Mouse (Mus musculus): ENCODE results near the gene Gm5617.
"Not testable (repeated sequence)": the region's sequence is repeated elsewhere in the genome, so short reads cannot be mapped to it uniquely, and the experiment has no call there.

Gene Gm5617

DNA sequence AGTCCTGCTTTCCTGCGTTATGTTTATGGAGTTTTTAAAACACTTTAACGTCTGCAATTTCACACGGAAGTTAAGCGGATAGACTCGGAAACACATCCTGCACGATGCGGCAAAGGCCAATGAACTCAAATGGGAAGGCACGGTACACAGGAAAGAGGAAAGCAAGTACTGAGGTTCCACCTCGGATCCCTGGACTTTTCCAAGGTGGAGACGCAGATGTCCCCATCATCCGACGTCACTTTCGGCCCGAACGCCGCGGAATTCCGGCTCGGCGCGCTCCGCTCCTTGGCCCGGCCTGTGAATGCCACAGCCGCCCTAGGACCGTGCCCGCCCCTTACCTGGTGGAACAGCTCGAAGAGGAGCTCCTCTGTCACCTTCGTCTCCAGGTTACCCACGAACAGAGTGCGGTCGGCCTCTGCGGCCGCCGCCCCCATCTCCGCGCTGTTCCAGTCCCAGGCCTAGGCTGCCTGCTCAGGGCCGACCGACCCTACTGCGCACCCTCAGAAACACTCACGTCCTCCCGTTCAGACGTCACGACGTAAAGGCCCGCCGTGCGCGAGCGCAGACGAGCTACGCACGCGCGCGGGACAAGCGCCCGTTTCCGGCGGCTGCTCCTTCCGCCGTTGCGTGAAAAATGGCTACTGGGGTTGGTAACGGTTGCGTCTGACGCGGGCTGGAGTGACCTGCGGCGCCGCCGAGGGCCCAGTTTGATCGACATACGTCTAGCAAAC lies at the start of gene Gm5617, which contains the start of gene Rbm7:
Gene Gm5617, plus strand, starts transcription at position 626 of the 731 bp plus-strand sequence.
Gene Rbm7, minus strand, starts transcription at position 483 of the 731 bp plus-strand sequence.
- peak; percentile 86 to 94 for DNase-seq (ENCODE audit: low spot score in 2 of 2)

DNA sequence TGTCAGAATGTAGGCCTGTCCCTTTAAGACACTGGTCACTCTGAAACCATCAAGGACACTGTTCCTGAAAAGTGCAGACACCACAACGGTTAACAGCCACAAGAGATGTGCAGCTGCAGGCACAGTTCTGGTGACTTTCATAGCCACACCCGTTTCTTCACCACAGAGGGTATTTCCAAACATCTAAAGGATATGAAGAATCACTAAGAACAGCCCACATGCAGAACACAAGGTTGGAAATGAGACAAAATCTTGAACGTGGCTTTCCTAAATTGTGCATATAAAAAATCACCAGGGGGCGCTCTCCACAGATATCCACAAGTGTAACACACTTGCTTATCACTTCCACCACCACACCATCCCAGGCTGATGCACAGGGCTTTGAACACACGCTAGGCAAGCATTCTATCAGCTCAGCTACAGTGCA lies 47.4 kb upstream of the Gm5617 start:
- DNase-seq (ENCODE audit: low spot score in 2 of 2), result peak in 1 of 2 experiments; percentile 6

DNA sequence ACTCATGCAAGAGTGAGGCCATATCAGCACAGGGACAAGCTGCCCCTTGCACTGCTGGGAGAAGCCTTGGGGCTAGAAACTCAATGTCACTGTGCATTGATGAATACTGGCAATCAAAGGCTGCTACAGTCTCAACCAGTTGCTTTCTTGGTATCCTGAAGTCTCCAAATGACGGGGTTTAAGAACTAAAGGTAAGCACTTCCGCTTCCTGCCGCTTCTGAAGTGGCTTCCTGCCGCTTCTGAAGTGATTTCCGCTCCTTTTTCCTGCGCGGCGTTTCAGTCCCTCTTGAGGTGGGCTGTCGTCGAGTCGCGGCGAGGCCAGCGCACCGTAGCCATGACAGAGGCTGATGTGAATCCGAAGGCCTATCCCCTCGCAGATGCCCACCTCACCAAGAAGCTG lies 45.2 kb upstream of the Gm5617 start:
- no peak for DNase-seq (ENCODE audit: low spot score in 2 of 2)

DNA sequence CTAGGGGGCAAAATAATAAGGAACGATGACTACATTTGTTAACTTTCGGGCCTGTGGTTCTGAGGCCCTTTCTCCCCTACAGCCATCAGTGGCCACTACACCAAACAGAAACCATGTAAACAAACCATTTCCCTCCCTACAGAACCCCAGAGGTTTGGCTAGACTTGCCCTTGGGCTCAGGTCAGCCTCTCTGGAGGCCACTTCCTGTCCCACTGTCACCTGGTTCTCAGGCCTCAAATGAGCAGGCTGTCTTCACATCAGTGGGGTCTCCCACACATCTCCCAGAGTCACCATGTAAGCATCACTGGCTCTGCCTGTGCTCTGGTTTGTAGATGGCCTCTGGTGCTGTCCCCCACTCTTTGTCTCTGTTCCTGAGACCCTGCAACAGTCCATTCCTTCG lies 39.3 kb upstream of the Gm5617 start:
- DNase-seq (ENCODE audit: low spot score in 2 of 2), result no peak

DNA sequence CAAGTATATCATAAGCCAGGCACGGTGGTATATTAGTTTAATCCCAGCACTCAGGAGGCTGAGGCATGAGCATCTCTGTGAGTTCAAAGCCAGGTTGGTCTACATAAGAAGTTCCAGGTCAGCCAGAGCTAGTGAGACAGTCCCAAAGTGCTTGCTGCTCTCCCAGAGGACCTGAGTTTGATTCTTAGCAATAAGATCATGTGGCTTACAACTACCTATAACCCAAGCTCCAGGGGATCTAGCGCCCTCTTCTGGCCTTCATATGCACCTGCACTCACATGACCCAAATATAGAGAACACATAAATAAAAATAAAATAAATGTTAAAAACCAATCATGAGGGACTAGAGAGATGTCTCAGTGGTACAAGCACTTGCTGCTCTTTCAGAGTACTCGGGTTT lies 36.4 kb upstream of the Gm5617 start:
- DNase-seq (ENCODE audit: low spot score in 2 of 2), result no peak

DNA sequence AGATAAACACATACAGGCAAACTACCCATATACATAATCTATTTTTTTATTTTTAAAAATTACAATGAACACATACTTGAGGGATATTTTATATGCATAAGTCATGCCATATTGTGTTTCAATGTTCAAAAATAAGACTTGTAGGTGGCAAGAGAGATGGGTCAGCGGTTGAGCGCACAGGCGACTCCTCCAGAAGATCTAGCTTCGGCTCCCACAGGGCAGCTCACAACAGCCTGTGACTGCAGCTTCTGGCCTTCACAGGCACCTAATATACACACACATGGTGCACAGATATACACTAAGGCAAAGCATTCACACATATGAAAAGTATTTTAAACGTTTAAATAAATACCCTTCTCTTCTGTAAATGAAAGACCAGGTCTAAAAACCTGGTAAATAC lies 35.9 kb upstream of the Gm5617 start:
- DNase-seq (ENCODE audit: low spot score in 2 of 2), result no peak

DNA sequence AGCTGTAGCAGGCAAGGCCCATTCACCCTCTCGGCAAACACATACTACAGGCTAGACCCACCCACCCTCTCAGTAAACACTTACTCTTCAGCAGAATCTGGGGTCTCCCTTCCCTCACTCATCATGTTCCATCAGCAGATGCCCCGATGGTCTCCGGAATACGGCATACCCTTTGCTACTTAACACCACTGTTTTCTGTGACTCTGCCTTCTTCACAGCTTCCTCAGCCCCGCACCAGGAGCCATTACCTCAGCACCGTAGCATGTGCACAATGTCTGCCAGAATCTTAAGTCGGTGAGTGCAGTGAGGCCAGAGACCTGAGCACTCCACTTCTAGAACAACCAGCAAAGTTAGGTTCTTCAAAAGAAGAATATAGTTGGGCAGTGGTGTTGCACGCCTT lies 34.5 kb upstream of the Gm5617 start:
- no peak for DNase-seq (ENCODE audit: low spot score in 2 of 2)

DNA sequence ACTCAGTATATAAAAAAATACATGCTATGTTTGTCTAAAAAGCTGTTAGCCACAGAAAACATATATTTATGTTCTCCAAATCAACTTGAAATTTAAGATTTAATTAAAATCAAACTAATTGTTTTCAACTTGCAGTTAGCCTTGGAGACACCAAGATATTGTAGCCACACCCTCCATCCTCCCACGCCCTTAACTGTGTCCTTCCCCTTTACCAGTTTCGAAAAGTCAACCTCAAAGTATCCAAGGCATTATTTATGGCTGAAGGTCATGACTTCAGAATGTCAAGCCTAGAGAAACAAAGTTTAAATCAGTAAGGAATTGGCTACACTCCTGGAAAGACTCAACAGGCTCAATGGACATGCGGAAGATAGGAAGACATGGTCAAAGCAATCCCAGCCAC lies 33.7 kb upstream of the Gm5617 start:
- DNase-seq (ENCODE audit: low spot score in 2 of 2), result no peak

DNA sequence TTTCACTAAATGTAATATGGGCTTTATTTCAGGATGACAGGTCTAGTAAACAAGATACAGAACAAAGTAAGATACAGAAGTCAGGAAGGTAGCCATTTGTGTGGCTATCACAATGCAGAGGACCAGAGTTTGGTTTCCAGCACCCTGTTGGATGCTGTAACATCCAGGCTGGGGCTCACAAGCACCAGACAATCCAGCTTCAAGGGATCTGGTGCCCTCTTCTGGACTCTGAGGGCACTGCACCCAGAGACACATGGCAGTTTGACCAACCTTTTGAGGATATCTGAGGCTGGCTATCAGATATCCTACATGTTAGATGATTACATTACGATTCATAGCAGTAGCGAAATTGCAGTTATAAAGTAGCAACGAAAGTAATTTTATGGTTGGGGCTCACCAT lies 29.6 kb upstream of the Gm5617 start:
- no peak for DNase-seq (ENCODE audit: low spot score in 2 of 2)

DNA sequence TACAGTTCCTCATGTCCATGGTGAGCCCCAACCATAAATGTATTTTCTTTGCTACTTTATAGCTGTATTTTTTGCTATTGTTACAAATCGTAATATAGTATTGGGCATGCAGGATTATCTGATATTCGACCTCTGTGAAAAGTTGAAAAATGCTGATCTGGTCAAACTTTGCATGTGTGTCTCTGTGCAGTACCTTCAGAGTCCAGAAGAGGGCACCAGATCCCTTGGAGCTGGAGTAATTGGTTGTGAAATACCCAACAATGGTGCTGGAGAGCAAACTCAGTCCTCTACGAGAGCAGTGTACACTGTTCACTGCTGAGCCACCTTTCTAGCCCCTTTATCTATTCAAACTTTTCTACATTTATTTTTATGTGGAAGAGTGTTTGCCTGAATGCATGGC lies 28.4 kb upstream of the Gm5617 start:
- peak in 1 of 2 experiments; percentile 60 for DNase-seq (ENCODE audit: low spot score in 2 of 2)

DNA sequence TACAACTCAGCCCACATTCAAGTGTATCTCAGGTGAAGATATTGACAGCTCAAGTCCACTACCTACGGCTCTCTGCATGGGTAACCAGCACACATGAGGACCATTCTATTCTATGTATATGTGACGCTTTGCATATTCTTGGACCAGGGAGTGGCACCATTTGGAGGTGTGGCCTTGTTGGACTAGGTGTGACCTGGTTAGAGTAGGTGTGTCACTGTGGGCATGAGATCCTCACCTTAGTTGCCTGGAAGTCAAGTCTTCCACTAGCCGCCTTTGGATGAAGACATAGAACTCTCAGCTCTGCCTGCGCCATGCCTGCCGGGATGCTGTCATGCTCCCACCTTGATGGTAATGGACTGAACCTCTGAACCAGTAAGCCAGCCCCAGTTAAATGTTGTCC lies 27.8 kb upstream of the Gm5617 start:
- not testable (repeated sequence) for DNase-seq (ENCODE audit: low spot score in 2 of 2)

DNA sequence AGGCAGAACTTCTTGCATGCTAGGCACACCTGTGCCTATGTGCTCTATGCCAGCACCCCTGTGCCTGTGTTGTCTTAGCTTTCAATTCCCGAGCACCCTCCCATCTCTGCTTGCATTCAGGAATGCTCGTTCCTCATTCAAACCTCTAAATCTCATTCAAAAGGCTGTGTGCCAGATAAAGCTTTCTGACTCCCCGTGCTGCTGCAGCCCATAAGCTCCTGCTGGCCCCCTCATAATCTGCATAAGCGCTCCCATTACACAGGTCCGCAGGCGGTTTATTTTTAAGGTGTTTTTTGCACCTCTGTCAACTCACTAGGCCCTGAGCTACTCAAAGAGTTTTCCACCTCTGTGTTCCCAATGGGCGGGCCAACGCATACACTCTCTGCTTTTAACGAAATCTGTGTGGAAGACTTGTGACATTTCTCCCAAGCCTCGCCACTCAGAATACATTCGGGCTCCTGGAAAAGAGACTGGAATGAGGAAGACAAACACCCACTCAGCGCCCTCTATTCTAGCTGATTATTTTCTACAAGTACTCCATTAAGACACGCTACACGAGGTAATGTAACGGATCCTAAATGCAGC lies 22.7 kb upstream of the Gm5617 start:
- no peak for DNase-seq (ENCODE audit: low spot score in 2 of 2)

DNA sequence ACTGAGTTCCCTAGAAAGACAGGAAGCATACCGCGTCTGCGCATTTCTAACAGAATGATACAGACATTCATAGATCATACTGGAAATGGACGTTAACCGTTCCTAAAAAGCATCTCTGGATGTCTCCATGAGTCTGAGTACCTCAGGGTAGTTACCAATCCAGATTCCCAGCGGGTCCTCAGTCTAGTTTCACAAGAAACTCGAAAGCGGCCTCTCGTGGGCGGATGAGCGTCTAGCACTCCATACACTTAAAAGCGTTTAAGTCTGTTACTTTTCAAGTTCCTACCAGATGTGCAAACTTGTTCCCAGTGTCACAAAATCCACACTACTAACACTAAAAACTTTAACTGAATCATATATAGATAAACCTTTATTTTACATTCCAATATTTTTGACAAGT lies 22.1 kb upstream of the Gm5617 start:
- DNase-seq (ENCODE audit: low spot score in 2 of 2), result no peak

DNA sequence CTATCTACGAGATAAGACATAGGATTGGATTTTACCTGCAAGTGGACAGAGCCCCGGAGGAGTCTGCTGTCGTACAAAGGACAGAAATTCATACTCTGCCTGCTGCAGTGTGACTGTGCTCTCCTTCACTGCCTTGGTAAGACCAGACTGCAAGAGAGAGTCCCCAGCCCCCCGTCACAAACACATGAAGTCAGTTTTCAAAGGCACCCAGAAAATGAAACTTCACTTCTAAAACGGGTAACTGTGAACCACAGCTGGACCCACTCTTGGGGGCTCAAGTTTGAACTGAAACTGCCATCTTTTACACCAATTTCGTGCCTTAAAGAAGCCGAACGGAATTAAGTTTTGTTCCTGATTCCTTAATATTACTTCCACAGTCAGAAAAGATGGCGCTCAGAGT lies 20.9 kb upstream of the Gm5617 start:
- no peak for DNase-seq (ENCODE audit: low spot score in 2 of 2)

DNA sequence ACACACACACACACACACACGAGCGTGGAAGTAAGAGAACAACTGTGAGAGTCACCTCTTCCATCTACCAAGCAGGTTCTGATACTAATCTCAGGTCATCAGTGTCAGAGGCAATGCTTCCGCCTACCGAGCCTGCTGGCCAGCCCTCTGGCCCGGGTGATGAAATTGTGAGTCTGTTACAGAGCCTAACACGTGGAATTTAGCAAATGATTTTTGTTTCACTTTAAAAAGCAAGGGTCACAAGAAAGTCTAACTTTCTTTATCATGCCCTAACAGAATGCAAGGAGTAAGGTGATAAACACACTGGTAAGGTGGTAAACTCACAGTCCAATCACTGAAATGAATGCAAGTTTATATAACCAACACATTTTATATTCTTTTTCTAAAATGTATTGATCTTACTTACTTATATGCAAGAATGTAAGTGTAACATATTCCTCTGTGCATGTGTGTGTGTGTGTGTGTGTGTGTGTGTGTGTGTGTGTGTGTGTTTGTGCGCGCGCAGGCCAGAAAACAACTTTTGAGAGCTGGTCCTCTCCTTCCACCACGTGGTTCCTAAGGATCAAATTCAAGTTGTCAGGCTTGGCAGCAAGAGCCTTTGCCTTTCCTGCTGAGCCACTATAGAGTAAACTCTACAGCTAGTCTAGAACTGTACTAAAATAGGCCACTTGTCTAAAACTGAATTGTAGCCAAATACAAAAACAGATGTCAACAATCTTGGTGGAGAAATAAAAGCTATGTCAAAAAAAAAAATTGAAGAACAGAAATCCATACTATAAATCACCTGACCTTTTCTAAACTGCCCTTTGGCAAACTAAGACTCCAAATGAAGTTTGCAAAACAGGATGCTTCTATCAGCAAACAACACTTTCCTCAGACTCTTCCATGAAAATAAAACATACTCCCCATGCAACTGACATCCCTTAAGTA lies 18.7 kb upstream of the Gm5617 start:
- no peak for DNase-seq (ENCODE audit: low spot score in 2 of 2)

DNA sequence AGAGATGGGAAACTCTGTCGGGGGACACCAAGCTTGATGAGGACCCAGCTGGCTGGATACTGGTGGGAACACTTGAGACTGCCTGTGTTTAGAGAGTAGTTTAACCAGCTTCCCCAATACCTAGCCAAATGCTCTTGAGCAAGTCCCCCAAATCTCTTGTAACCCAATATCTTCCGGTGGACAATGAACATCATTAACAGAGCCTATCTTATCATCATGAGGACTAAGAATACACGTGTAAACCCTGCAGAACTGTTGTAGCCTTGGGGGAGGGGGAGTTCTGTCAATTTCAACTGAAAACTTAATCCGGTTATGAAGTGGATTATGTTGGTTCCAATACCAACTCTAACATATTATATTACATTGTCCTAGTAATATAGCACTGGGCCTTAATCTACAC lies 16.4 kb upstream of the Gm5617 start:
- no peak for DNase-seq (ENCODE audit: low spot score in 2 of 2)

DNA sequence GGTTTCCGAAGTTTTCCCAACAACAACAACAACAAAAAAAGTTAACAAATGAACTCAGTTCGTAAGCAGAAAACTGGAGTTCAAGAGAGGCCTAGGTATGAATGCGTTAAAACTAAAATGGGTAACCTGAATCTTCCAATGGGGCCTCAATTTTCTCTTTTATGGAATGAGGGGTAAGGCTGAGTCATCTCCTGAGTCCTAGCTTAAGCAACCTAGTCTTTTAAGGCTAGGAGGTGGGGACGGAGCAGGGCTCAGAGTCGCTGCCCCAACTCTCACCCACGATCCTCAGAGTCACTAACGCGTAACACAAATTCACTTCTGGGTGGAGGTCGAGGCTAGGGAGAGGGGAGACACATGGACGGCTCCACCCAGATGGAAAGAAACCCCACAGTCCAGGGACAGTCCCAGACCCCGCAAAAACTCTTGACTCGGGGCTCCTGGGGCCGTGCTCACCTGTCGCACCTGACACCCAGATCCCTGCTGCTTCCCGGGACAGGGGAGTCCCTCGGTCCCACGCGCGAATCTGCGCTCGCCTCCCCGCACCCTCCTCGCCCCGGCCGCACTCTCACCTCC lies 15.3 kb upstream of the Gm5617 start:
- DNase-seq (ENCODE audit: low spot score in 2 of 2), result no peak

DNA sequence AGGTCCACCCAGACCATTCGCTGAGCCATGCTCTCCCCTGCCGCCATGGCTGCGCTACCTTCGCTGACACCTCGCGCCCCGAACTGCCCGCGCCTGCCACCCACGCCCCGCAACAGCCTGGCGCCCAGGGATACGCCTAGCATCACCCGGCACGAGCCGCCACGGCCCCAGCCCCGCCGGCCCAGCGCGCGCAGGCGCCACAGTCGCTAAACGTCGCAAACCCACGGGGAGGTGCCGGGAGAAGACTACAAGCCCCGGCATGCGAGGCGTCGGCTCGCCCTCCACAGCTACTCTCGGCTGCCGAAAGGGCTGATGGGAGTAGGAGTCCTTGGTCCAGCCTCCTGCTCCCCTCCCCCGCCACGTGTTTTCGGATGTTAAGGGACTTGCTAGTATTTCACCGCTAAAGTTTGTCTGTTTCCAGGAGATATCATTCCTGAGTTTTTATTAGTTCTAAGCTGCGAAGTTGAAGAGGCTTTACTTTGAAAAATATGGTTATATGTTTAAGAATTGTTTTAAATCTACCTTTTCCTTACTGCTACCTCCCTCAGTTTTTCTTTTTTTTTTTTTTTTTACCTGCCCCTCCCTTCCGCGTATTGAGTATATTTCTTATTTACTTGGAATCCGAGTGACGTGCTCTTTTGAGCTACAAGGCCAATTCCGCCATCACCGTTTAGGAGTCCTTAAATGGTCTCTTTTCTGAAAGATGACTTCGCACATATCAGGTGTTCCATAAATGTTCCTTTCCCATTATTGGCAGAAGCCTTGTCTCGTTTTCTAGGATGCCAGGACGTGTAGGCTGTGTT lies 14.6 kb upstream of the Gm5617 start, which contains the start of gene Rexo2:
Gene Rexo2, minus strand, starts transcription at position 213 of the 803 bp plus-strand sequence.
- peak; percentile 84 to 93 for DNase-seq (ENCODE audit: low spot score in 2 of 2)

DNA sequence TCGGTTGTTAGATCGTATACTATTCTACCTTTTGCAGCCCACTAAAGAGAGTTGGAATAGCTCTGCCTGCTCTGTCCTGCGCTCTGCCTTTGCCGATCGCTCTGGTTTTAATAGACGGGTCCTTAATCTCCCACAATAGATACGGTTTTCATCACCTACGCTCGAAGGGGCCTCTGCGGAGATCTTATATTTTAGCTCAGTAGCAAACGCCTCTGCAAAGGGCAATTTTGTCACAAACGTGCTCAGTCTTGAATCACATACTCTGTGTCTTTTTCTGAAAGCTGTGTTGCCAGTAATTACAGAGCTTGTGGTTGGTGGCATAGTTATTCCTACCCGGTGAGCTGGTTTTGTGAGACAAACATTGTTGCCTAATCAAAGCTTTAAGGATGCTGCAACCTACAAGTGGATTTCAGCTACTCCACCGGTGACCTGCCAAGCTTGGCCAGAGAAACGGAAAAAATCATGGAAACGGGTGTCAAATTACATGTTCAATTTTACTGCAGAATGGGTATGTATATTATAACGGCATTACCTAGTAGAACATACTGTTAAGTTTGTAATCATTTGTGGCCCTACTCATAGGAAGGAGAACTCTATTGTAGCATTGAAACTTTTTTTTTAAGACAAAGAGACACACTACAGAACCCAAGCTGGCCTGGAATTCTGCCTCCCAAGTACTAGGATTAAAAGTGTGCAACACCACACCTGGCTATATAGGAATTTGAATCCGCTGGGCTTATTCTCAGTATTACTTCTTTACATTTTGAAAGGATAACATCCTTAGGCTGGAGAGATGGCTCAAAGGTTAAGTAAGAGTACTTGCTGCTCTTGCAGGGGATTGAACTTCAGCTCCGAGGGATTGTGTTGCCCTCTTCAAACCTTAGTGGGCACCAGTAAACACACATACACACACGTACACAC lies 13.8 kb upstream of the Gm5617 start:
- DNase-seq (ENCODE audit: low spot score in 2 of 2), result no peak

DNA sequence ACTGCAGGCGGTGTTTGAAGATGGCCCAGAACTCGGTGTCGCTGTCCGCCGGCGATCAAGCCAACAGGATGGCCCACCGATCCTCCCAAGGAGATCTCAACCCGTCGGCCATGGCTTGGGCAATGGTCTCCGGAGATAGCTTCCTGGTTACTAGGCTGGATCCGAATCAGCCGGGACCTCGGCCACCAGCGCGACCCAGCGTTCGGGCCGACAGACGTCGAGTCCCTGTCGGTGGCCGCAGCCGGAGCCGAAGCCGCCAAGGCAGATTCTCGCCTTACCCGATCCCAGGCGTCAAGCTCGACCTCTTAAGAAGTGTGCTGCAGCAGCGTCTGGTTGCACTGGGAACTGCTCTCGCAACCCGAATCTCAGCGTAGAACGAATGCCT lies 298 bp downstream of the Gm5617 start:
- DNase-seq (ENCODE audit: low spot score in 2 of 2), result peak in 1 of 2 experiments; percentile 23

Measured in cerebellum, postnatal 4 days (tissue).